Mouse (Mus musculus) ES-Bruce4 (cell line): ENCODE data around the gene Rbms3.

ENCODE experiments used
- CTCF ChIP-seq: IDR thresholded peaks from one replicate; pipeline ENCODE4 v1.8.1; 2011; ENCODE audit warnings: low read depth, low read length
- POLR2A ChIP-seq: IDR thresholded peaks from one replicate; pipeline ENCODE4 v1.8.1; 2011; ENCODE audit warnings: low read length; ENCODE audit not compliant: insufficient read depth

DNA sequence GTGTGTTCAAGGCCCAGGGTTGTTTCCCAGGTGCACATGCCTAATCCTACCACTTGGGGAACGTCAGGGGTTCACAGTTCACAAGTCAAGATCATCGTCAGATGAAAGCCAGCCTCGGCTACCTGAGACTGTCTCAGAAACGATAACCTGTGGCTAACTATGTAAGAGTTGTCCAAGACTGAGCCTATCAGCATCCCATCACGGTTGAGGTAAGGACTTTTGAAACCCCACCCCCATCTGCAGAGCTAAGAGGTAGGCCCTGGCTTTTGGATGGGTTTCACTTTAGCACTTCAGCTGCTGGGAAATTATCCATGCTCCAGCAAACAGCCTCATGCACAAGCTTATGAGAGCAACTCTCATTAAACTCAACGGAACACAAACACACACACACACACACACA lies 607.6 kb downstream of the Rbms3 start:
- TF ChIP-seq POLR2A (no peak), CTCF (no peak)
